19 mouse cellular contexts compared by ENCODE assay signal in genomic region chr6:119402976-119403375, GRCm38 (mm10). TPM values are rescaled to one million over a fixed set of nuclear protein-coding genes. Genes with fewer than 3 reads are reported as not detected.
DNase-seq lines count a peak whose midpoint lies in the region; ATAC-seq and TF ChIP-seq lines count a peak whose summit lies in the region.
"Had no signal": no experiment of that assay in that cellular context is flagged by ENCODE, and none has a peak within 500 bp of the region (broad histone marks: within the 10 kb centered on the region; RNA-seq: fewer than 3 reads in every experiment).

No protein-coding gene starts in this region.

- DNase-seq in liver, postnatal 0 days = no peak
- peak; percentile 56 for DNase-seq in R1 (ENCODE audit: low read depth, low spot score)
- DNase-seq in stomach, postnatal 0 days (ENCODE audit: low spot score) = no peak
- DNase-seq in heart, postnatal 10 days = no peak
- no peak for DNase-seq in gastrocnemius, adult 2 months
- DNase-seq: adrenal gland, postnatal 36 days; cerebellum, adult 8-10 months; heart, postnatal 36 days; lung, adult 18-20 months; lung, postnatal 4 days had no signal

- H3K27me3 ChIP-seq in liver, postnatal 0 days (ENCODE audit: insufficient read depth, low read length) = no peaks in the 10 kb centered on the region
- no peaks in the 10 kb centered on the region for H3K27me3 ChIP-seq in liver, embryonic 12.5 days (replicated peaks)
- H3K27me3 ChIP-seq in intestine, postnatal 0 days (replicated peaks; ENCODE audit: control insufficient read depth, insufficient read depth, low read length) = no peaks in the 10 kb centered on the region
- no peaks in the 10 kb centered on the region for H3K27me3 ChIP-seq in stomach, postnatal 0 days (ENCODE audit: control insufficient read depth, insufficient read depth, low read length)
- no peaks in the 10 kb centered on the region for H3K27me3 ChIP-seq in forebrain, embryonic 13.5 days
- H3K27me3 ChIP-seq: midbrain, embryonic 15.5 days had no signal

- H3K36me3 ChIP-seq in liver, postnatal 0 days (replicated peaks; ENCODE audit: insufficient read depth, low read length) = no peaks in the 10 kb centered on the region
- H3K36me3 ChIP-seq in liver, embryonic 12.5 days = no peaks in the 10 kb centered on the region
- H3K36me3 ChIP-seq in intestine, postnatal 0 days (ENCODE audit: control insufficient read depth, insufficient read depth) = peaks cover 4% of the 10 kb centered on the region; the same call in 1 of the 2 replicates
- no peaks in the 10 kb centered on the region for H3K36me3 ChIP-seq in stomach, postnatal 0 days (ENCODE audit: control insufficient read depth, insufficient read depth, low read length)
- no peaks in the 10 kb centered on the region for H3K36me3 ChIP-seq in forebrain, embryonic 13.5 days (ENCODE audit: poor library complexity, severe bottlenecking)
- H3K36me3 ChIP-seq: midbrain, embryonic 15.5 days had no signal

- TF ChIP-seq EP300 in liver, postnatal 0 days (IDR thresholded peaks at IDR 0.05; ENCODE audit: low read depth) = no peak
- TF ChIP-seq EP300 in stomach, postnatal 0 days (optimal IDR thresholded peaks at IDR 0.05) = no peak

- peaks cover 47% of the 10 kb centered on the region for H3K4me1 ChIP-seq in liver, postnatal 0 days (ENCODE audit: insufficient read depth)
- H3K4me1 ChIP-seq in liver, embryonic 12.5 days = peaks cover 23% of the 10 kb centered on the region
- no peaks in the 10 kb centered on the region for H3K4me1 ChIP-seq in intestine, postnatal 0 days (replicated peaks; ENCODE audit: control insufficient read depth, insufficient read depth, low read length)
- H3K4me1 ChIP-seq in stomach, postnatal 0 days (replicated peaks; ENCODE audit: control insufficient read depth, insufficient read depth) = no peaks in the 10 kb centered on the region
- no peaks in the 10 kb centered on the region for H3K4me1 ChIP-seq in forebrain, embryonic 13.5 days
- H3K4me1 ChIP-seq: midbrain, embryonic 15.5 days had no signal

- intact Hi-C loops in heart, postnatal 10 days (cut with DNase I) = no loop called here
- intact Hi-C loops in gastrocnemius, adult 2 months (cut with DNase I) = no loop called here

- no peaks in the 10 kb centered on the region for H3K9me3 ChIP-seq in liver, postnatal 0 days (ENCODE audit: low read length)
- no peaks in the 10 kb centered on the region for H3K9me3 ChIP-seq in liver, embryonic 12.5 days (replicated peaks)
- no peaks in the 10 kb centered on the region for H3K9me3 ChIP-seq in intestine, postnatal 0 days (ENCODE audit: control insufficient read depth)
- H3K9me3 ChIP-seq in stomach, postnatal 0 days (ENCODE audit: control insufficient read depth, low read length) = no peaks in the 10 kb centered on the region
- no peaks in the 10 kb centered on the region for H3K9me3 ChIP-seq in forebrain, embryonic 13.5 days (replicated peaks)
- H3K9me3 ChIP-seq: midbrain, embryonic 15.5 days had no signal

- no peak overlapping the region for H3K4me2 ChIP-seq in liver, postnatal 0 days (ENCODE audit: low read depth, low read length)
- H3K4me2 ChIP-seq in liver, embryonic 12.5 days = no peak overlapping the region
- H3K4me2 ChIP-seq in intestine, postnatal 0 days (replicated peaks; ENCODE audit: low read depth) = no peak overlapping the region
- H3K4me2 ChIP-seq in stomach, postnatal 0 days (replicated peaks; ENCODE audit: low read depth) = no peak overlapping the region
- no peak overlapping the region for H3K4me2 ChIP-seq in forebrain, embryonic 13.5 days
- H3K4me2 ChIP-seq: heart, embryonic 11.5 days; midbrain, embryonic 15.5 days had no signal

- WGBS in liver, postnatal 0 days (ENCODE audit: insufficient replicate concordance) = 48% methylated on average over 3 of the region's 3 CpGs
- WGBS in liver, embryonic 12.5 days (ENCODE audit: insufficient replicate concordance) = 63% methylated on average over 3 of the region's 3 CpGs
- WGBS in intestine, postnatal 0 days = 60% methylated on average over 3 of the region's 3 CpGs
- WGBS in stomach, postnatal 0 days = 56% methylated on average over 3 of the region's 3 CpGs
- WGBS in forebrain, embryonic 13.5 days = 94% methylated on average over 3 of the region's 3 CpGs

- H3K27ac ChIP-seq in liver, postnatal 0 days (ENCODE audit: low read depth) = no peak overlapping the region
- H3K27ac ChIP-seq in liver, embryonic 12.5 days = no peak overlapping the region
- no peak overlapping the region for H3K27ac ChIP-seq in intestine, postnatal 0 days (ENCODE audit: low read depth, low read length)
- H3K27ac ChIP-seq in stomach, postnatal 0 days (replicated peaks) = peak overlapping the region; percentile 24; the same call in 1 of the 2 replicates
- no peak overlapping the region for H3K27ac ChIP-seq in forebrain, embryonic 13.5 days
- H3K27ac ChIP-seq in gastrocnemius, adult 2 months = no peak overlapping the region
- H3K27ac ChIP-seq: kidney, postnatal 0 days; layer of hippocampus, adult 2 months; left cerebral cortex, adult 2 months; midbrain, embryonic 15.5 days had no signal

- H3K9ac ChIP-seq in liver, postnatal 0 days (replicated peaks) = no peak overlapping the region
- no peak overlapping the region for H3K9ac ChIP-seq in liver, embryonic 12.5 days
- no peak overlapping the region for H3K9ac ChIP-seq in intestine, postnatal 0 days (ENCODE audit: low read depth, low read length)
- no peak overlapping the region for H3K9ac ChIP-seq in stomach, postnatal 0 days (ENCODE audit: low read length)
- no peak overlapping the region for H3K9ac ChIP-seq in forebrain, embryonic 13.5 days
- H3K9ac ChIP-seq: midbrain, embryonic 15.5 days had no signal

- no peak for TF ChIP-seq CTCF in liver, postnatal 0 days (IDR thresholded peaks at IDR 0.05; ENCODE audit: low read depth)
- TF ChIP-seq CTCF in intestine, postnatal 0 days (IDR thresholded peaks at IDR 0.05; ENCODE audit: low read depth) = no peak
- TF ChIP-seq CTCF in stomach, postnatal 0 days (IDR thresholded peaks at IDR 0.05; ENCODE audit: low read depth) = no peak
- no peak for TF ChIP-seq CTCF in gastrocnemius, adult 2 months (IDR thresholded peaks at IDR 0.05)

- peak; percentile 13; the same call in 1 of the 2 replicates for ATAC-seq in liver, postnatal 0 days
- ATAC-seq in liver, embryonic 12.5 days = no peak
- peak; percentile 25; the same call in 1 of the 2 replicates for ATAC-seq in intestine, postnatal 0 days
- ATAC-seq in stomach, postnatal 0 days (ENCODE audit: low FRiP score, low TSS enrichment) = peak; percentile 89
- no peak for ATAC-seq in forebrain, embryonic 13.5 days
- ATAC-seq: forebrain, embryonic 14.5 days; midbrain, embryonic 15.5 days had no signal

- no peak overlapping the region for H3K4me3 ChIP-seq in liver, postnatal 0 days (ENCODE audit: low read depth, low read length)
- no peak overlapping the region for H3K4me3 ChIP-seq in liver, embryonic 12.5 days
- no peak overlapping the region for H3K4me3 ChIP-seq in intestine, postnatal 0 days (ENCODE audit: low read depth, low read length)
- no peak overlapping the region for H3K4me3 ChIP-seq in stomach, postnatal 0 days (ENCODE audit: low read depth, low read length)
- no peak overlapping the region for H3K4me3 ChIP-seq in forebrain, embryonic 13.5 days
- H3K4me3 ChIP-seq in gastrocnemius, adult 2 months = no peak overlapping the region
- H3K4me3 ChIP-seq: layer of hippocampus, adult 2 months; left cerebral cortex, adult 2 months; midbrain, embryonic 15.5 days had no signal

RNA-seq across cellular contexts. Expression of gene Adipor2, which starts 14.5 kb away (rescaled TPM):
- polyA plus RNA-seq in liver, postnatal 0 days (2015; fragmentation: Nextera tagmentation; extraction: Ambion mirVana) = 53.9 and 58.6 TPM in 2 replicates
- polyA plus RNA-seq in liver, embryonic 12.5 days (2016; fragmentation: Nextera tagmentation; extraction: Ambion mirVana) = 30.2 TPM in 2 replicates
- polyA plus RNA-seq in intestine, postnatal 0 days (2015; fragmentation: Nextera tagmentation; extraction: Ambion mirVana) = 106 and 124 TPM in 2 replicates
- 80.7 and 90.5 TPM in 2 replicates for polyA plus RNA-seq in stomach, postnatal 0 days (2015; fragmentation: Nextera tagmentation; extraction: Ambion mirVana)
- polyA plus RNA-seq in forebrain, embryonic 13.5 days (2015; fragmentation: Nextera tagmentation; extraction: Ambion mirVana) = 38.3 and 43.1 TPM in 2 replicates
- 10 to 100 TPM; 59.0 to 61.0 TPM for total RNA-seq in heart, postnatal 10 days (2021)
- total RNA-seq in gastrocnemius, adult 2 months (2021) = 10 to 100 TPM; 87.7 to 94.8 TPM

Comparison
In these comparisons a context has a peak if more than half of its experiments do, and no peak if none do; other contexts are left out.
1. ATAC-seq: peak in liver, postnatal 0 days (single experiment), intestine, postnatal 0 days (single experiment) and stomach, postnatal 0 days (single experiment); none in liver, embryonic 12.5 days (single experiment) and forebrain, embryonic 13.5 days (single experiment).